Mouse (Mus musculus) embryonic facial prominence, embryonic 15.5 days (tissue): ENCODE results near the gene Wfdc6a. TPM values are rescaled to one million over a fixed set of nuclear protein-coding genes. Genes with fewer than 3 reads are reported as not detected.

Experiments used
- polyA plus RNA-seq: library from polyadenylated mRNA; unstranded; fragments of >200 nt; fragmentation: Nextera tagmentation; extraction: Ambion mirVana; gene quantifications from 2 replicates; pipeline ENCODE4 v1.2.1, GENCODE M21; 2015

Gene Wfdc6a
- polyA plus RNA-seq, 1 experiment from 2014 or later: 0.27 TPM

Other genes with a start within 250 kb of the Wfdc6a start
- gene Slpi, start 196.4 kb downstream of the Wfdc6a start, polyA plus RNA-seq: 9.9 and 14.5 TPM in 2 replicates
- gene Rbpjl, start 182.3 kb downstream of the Wfdc6a start, polyA plus RNA-seq: 0.50 and 0.98 TPM in 2 replicates
- gene Matn4, start 180.3 kb downstream of the Wfdc6a start, polyA plus RNA-seq: 33.4 and 58.2 TPM in 2 replicates
- gene Sdc4, start 141.6 kb downstream of the Wfdc6a start, polyA plus RNA-seq: 113 and 114 TPM in 2 replicates
- gene Sys1, start 128.5 kb downstream of the Wfdc6a start, polyA plus RNA-seq: 66.3 and 67.8 TPM in 2 replicates
- gene Gm20458, start 124.5 kb downstream of the Wfdc6a start, polyA plus RNA-seq: 12.2 and 12.5 TPM in 2 replicates
- gene Trp53tg5, start 111.7 kb downstream of the Wfdc6a start, polyA plus RNA-seq: not detected in 2 replicates
- 8.4 and 10.3 TPM in 2 replicates for gene Dbndd2, start 99.3 kb downstream of the Wfdc6a start, polyA plus RNA-seq
- gene Pigt, start 87.9 kb downstream of the Wfdc6a start, polyA plus RNA-seq: 63.0 and 70.5 TPM in 2 replicates
- 47.5 and 73.4 TPM in 2 replicates for gene Wfdc2, start 23.0 kb downstream of the Wfdc6a start, polyA plus RNA-seq
- not detected in 2 replicates for gene Spint3, start 12.0 kb downstream of the Wfdc6a start, polyA plus RNA-seq
- gene Eppin, start 8.1 kb upstream of the Wfdc6a start, polyA plus RNA-seq: not detected in 2 replicates
- not detected in 2 replicates for gene Wfdc6b, start 28.1 kb upstream of the Wfdc6a start, polyA plus RNA-seq
- gene Wfdc8, start 28.2 kb upstream of the Wfdc6a start, polyA plus RNA-seq: not detected in 2 replicates
- not detected in 2 replicates for gene Wfdc16, start 53.3 kb upstream of the Wfdc6a start, polyA plus RNA-seq
- 1.5 and 2.8 TPM in 2 replicates for gene Wfdc10, start 70.6 kb upstream of the Wfdc6a start, polyA plus RNA-seq
- not detected in 2 replicates for gene Wfdc9, start 71.1 kb upstream of the Wfdc6a start, polyA plus RNA-seq
- not detected in 2 replicates for gene Wfdc11, start 88.6 kb upstream of the Wfdc6a start, polyA plus RNA-seq
- 0.16 and 0.71 TPM in 2 replicates for gene Wfdc13, start 99.7 kb upstream of the Wfdc6a start, polyA plus RNA-seq
- not detected in 2 replicates for gene Spint4, start 113.1 kb upstream of the Wfdc6a start, polyA plus RNA-seq
- gene Spint5, start 129.9 kb upstream of the Wfdc6a start, polyA plus RNA-seq: not detected in 2 replicates
- 2.2 and 3.2 TPM in 2 replicates for gene Wfdc3, start 160.5 kb upstream of the Wfdc6a start, polyA plus RNA-seq
- 66.3 and 67.5 TPM in 2 replicates for gene Dnttip1, start 160.5 kb upstream of the Wfdc6a start, polyA plus RNA-seq
- 297 and 302 TPM in 2 replicates for gene Ube2c, start 184.5 kb upstream of the Wfdc6a start, polyA plus RNA-seq
- 383 and 528 TPM in 2 replicates for gene Tnnc2, start 194.5 kb upstream of the Wfdc6a start, polyA plus RNA-seq
- 37.1 and 37.3 TPM in 2 replicates for gene Snx21, start 200.4 kb upstream of the Wfdc6a start, polyA plus RNA-seq
- 20.7 and 20.9 TPM in 2 replicates for gene Acot8, start 219.4 kb upstream of the Wfdc6a start, polyA plus RNA-seq
- 7.3 and 7.6 TPM in 2 replicates for gene Zswim3, start 219.7 kb upstream of the Wfdc6a start, polyA plus RNA-seq
- 18.2 and 20.1 TPM in 2 replicates for gene Zswim1, start 237.2 kb upstream of the Wfdc6a start, polyA plus RNA-seq
- not detected in 2 replicates for gene Spata25, start 243.1 kb upstream of the Wfdc6a start, polyA plus RNA-seq
- gene Ctsa, start 247.4 kb upstream of the Wfdc6a start, polyA plus RNA-seq: 174 and 175 TPM in 2 replicates
- 8.5 and 9.0 TPM in 2 replicates for gene Neurl2, start 248.0 kb upstream of the Wfdc6a start, polyA plus RNA-seq